Mouse (Mus musculus) liver, adult (tissue): Measurements from ENCODE around the gene Pappa2.

Experiments used
- GATA4 ChIP-seq: IDR thresholded peaks from 2 replicates; pipeline ENCODE4 v1.6.1; 2014; ENCODE audit warnings: mild to moderate bottlenecking, low read length; ENCODE audit not compliant: insufficient replicate concordance

The Pappa2 gene

DNA sequence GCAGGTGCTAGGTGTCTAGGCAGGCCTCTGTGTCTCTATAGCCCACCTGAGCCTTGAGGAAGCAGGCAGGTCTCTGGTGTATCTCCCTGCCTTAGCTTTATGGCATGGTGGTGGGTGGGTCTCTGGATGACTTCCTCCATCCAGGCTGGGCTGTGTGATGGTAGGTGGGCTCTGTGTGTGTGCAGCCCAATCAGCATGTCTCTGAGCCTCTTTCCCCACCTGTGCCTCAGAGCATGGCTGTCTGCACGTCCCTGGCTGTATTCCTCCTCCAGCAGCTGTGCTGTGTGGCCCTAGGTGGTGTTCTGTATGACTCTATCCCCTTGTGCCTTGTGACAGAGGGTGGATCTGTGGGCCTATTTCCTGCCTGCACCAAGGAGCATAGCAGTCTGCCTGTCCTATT, at the start of gene Pappa2:
TSS of gene Pappa2 (minus strand) at position 101 of the 400 bp plus-strand sequence.
- TF ChIP-seq GATA4 = no peak

DNA sequence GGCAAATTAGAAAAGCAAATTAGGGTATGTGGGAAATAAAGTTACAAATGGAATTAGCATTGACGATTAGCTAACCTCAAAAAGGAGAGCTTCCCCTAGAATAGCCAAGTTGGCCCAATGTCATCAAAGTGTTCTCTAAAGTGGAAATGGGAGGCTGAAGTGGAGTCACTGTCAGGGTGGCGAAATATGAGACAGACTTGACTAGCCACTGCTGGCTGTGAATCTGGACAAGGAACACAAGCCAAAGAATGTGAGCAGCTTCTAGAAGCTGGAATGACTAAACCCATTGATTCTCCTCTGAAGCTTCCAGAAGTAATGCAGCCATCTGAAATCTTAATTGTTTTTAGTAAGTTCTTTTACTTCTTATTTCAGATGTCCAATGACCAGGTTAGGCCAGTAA, 48.8 kb upstream of the Pappa2 start:
- TF ChIP-seq GATA4 = no peak

DNA sequence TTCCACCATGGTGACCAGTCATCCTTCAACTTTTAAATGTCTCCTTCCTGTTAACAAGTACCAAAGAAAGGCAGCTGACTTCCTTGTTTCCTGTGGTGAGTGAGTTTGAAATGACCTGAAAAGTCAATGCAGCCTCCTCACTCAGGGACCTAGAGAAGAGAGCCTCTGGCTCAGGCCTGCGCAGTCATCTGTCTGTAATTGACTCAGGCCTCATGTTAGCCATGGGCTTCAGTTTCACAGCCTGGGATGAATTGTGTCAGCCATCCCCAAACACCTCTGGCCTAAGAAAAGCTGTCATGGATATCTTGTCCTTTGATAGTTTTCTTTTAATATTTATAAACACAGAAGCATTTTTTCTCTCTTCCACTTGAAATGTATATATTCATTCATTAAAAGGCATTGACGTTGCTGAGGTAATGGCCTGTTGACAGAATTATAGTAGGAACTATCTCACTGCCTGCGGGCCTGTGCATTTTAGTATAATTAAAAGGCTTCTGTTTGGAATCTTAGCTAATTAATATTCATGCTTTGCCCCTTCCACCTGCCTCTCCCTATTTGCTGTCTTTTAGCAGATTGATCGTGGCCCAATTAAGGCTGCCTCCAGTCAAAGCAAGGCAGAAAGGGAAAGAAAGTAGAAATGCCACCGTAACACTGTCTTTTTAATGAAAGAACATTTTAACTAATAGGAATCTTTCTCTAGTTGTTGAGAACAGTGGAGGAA, 34.8 kb upstream of the Pappa2 start:
- TF ChIP-seq GATA4 = no peak

DNA sequence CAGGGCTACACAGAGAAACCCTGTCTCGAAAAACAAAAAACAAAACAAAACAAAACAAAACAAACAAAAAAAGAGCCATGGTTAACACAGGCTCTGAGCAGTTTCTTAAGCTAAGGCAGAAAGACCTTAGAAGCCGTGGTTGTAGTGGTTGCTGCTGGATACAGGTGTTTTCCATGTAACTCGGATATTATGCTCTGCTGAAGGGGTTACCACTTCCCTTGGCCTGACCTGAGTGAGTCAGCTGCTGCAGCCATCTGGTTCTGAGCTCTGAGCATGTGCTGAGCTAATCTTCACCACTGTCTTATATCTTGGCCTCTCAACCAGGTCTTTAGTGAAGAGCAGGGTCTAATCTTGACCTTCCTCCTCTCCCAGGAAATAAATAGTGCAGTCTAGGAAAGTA, 6.8 kb upstream of the Pappa2 start:
- TF ChIP-seq GATA4 = no peak

DNA sequence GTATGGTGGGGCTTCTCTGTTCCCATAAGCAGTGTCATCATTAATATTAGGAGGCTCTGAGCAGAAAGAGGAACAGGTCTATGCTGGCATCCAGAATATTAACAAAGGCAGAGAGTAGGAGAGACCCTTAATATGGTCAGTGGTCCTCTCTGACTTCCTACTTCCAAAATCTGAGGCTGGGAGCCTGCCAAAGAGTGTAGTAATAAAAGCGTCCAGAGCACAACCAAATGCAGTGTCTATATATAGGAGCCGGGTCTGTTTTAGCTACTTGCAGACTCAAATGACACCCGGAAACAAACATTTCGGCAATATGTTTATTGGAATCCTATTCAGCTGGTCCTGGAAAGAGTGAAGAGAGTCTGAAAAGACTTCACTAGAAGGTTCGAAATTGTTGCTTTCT, 17.9 kb downstream of the Pappa2 start:
- no peak for TF ChIP-seq GATA4

DNA sequence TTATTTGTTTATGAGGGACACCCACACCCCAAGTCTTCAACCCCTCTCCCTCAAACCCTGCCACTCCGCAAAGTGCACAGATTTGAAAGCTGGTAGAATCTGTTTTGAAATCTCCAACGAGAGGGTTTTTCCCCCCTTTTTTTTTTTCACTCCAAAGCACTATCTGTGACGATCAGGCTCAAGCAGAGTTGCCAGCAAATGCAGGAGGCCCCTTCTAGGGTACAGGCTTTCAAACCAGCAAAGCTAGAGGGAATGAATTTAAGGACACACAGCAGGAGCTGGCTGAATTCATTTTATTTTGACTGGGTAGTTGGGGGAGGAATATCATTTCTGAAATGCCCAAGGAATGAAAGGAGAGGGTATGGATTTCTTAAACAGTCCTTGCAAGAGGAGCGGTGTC, 19.3 kb downstream of the Pappa2 start:
- TF ChIP-seq GATA4 = no peak

DNA sequence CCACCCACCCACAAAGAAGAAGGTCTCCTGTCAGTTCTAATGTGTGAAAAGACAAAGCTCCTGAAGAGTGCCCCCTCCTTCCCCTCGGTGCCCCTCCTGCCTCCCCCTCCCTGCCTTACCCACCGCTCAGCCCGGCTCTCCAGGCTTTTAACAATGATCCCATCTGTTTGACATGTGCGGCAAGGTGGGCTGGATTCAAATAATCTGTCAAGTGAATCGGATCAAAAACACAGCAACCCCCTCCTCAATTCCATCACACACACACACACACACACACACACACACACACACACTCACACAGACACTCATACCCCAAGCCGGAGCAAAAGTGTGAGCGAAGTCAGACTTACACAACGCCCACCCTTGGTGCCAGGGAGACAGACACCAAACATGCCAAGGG, 19.7 kb downstream of the Pappa2 start:
- no peak for TF ChIP-seq GATA4

DNA sequence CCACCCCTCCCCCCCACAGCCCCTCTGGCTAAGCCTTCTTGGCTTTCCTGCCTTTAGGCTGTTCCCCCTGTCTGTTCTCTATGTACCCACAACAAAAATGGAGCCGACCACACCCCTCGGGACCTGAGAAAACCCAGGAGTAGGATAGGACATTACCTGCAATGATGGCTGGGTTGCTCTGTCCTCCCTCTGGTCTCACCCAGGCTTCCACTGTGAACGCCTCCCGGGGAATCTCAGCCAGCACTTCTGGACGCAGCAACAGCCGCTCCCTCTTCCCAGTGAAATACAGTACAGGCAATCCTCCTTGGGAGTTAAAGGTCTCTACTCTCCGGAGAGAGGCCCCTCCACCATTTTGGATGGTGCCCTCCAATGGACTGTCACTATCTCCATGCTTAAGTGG, 23.9 kb downstream of the Pappa2 start:
- no peak for TF ChIP-seq GATA4

DNA sequence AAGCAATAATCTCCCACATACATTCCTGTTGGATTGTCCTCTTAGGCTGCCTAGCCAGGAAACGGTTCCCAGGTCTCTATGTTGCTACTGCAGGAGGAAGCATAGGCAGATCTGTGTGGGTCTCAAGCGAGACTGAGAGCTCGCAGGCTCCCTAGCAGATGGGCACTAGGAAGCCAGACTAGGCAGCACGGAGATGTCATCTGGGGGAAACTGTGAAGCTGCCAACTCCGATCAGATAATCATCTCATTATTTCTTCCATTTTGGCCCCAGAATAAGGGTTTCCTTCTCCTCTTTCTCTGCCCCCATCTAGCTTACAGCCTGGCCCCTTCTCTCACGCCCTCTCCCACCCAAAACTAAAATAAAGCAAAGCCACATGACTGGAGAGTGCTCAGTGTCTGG, 25.5 kb downstream of the Pappa2 start:
- no peak for TF ChIP-seq GATA4

DNA sequence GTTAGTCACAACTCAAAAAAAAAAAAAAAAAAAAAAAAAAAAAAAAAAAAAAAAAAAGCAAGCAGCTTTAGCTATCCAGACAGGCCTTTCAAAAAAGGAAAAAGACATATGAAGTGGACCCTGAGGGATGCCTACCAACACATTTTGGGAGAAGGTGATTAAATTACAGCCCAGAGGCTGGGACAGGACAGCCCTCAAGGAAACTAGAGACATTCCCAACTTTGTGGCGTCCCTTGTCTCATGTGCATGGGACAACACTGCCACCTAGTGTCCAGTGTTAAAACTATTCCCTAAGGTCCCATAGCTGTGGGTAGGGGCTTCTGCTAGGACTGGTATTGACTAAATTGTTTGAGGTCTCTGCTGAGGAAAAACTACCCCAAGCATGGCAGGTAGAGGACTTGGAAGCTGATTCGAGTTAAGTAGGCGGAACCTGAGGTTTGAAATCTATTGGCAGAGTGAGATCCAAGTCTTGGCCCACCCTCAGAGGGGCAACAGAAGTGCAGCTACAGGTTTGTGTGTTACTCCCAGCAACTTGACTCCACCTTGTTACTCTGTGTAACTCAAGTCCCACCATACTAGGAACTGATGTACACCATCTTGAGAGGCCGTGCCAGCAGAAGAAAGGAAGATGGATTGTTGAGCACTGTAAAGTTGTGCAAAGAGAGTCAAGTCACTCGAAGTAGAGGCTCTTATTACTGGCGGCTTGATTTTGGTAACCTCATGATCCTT, 26.6 kb downstream of the Pappa2 start:
- no peak for TF ChIP-seq GATA4

DNA sequence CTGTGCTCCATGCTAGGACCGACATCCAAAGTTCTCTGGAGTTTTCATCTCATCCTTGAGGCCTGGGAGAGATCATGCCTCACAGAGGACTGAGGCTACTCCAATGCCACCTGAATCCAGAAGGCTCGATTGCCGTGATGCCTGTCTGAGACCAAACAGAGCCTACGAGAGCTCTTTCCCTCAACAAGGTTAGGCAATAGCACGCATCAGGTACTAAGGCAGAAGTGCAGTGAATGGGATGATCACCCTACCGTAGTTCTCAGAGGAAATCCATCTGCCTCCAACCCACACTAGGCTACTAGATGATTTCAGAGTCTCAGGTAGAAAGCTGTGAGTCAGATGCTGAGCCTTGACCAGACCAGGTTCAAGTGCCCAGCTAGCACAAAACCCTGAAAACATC, 31.2 kb downstream of the Pappa2 start:
- TF ChIP-seq GATA4 = no peak

DNA sequence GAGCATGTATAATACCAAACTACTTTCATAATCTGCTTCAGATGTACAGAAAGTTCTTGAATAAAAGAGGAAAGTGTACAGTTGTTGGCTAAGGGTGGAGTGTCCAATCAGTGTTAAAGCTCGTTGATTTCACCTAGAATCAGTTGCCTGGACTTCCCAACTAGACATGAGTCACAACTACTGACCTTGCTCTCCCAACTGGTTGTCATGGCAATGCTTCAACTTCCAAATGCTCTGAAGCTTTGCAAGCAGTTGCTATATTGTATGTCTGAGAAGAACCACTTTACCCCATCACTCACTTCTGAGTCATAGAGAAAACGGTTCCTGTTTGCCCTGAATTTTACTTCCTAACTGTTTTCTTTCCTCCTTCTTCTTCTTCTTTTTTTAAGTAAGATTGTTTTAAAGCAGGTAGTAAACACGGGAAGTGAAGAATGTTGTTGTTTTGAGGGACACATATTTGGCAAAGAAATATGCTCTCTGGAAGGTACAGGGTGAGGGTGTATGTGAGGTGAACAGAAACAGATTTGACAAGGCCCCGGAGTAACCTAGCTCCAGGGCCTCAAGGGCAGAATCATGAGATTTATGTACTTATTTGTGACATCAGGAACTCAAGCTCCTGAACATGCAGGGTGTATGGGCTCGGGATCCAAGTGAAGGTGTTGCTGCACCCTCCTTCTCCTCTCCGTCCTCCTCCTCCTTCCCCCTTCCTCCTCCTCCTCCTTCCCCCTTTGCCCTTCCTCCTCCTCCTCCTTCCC, 32.1 kb downstream of the Pappa2 start:
- TF ChIP-seq GATA4 = no peak

DNA sequence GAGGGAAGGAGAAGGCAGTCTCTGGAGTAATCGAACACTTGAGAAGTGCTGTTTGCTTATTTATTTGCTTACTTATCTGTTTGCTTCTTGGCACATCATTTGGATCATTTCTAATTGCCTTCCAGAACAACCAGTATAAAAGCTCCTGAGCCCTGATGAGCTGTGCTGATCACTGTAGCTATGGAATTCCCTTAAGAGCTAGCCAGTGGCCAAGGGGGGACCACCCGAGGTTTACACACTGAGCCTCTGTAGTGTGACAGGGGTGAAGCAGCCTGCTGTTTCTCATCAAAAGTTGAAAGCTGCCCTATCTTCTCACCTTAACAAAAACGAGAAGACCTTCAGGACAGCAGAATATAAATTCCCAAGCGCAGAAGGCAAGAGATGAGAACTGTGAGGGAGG, 35.4 kb downstream of the Pappa2 start:
- no peak for TF ChIP-seq GATA4

DNA sequence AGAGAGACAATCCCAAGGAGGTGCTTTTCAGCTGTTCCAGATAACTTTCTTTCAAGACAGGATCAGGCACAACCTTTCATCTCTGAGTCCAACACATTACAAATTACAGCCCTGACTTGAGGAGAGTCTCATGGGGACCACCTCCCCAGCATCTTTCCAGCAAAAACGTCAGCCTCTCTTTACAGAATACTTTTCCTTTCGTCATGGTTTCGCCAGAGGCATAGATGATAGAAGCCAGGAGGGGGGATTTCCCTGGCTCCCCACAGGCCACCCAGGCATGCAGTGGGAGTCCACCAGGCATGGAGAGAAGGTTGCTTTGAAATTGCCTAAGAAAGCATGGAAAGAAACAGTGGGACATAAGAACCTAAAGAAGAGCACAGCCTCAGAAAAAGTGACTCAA, 37.4 kb downstream of the Pappa2 start:
- TF ChIP-seq GATA4 = no peak

DNA sequence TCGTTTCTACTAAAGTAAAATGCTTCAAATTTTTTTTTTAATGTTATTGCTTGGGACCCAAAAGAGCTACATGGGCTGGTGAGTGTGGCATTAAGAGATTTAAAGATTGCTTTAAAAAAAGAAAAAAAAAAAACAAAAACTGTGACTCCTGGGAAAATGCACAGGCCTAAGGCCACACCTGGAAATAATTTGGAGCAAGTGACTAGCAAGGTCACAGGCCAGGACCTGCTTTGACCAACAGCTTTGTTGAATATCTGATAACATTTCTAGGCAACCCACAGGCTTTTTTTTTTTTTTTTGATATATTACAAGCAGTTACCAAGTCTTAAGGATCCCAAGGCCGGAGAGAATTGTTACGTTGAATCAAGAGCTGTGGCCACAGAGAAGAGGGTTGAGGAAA, 39.3 kb downstream of the Pappa2 start:
- TF ChIP-seq GATA4 = no peak

DNA sequence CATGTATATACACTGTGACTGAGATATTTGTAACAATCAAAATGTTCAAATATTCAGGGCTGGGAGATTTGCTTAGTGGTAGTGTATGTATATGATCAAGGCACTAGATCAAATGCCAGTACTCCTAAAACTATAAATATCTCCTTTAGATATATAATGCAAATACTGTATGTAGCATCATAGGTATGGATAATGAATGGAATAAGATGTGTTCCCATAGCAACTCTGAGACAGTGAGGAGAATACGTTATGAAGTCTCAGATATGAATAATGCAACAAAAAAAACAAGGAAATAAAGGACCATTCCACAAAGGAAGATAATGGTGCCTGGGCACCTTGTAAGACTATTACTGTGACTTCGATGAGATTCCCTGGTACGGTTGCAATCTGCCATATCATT, 45.8 kb downstream of the Pappa2 start:
- no peak for TF ChIP-seq GATA4
